Mouse (Mus musculus) WW6 (cell line): ENCODE data around the gene Ppp2r3c.
"Not testable (repeated sequence)": the region's sequence is repeated elsewhere in the genome, so short reads cannot be mapped to it uniquely, and the experiment has no call there.

Experiments
- DNase-seq: peaks from one replicate; pipeline ENCODE4 v3.0.0-alpha.2; 2013; ENCODE audit warnings: low read depth, low spot score

Gene Ppp2r3c

GRCm38 (mm10) chr12:55272243-55272642 is 30.6 kb downstream of the Ppp2r3c start:
- peak; percentile 45 for DNase-seq

DNA sequence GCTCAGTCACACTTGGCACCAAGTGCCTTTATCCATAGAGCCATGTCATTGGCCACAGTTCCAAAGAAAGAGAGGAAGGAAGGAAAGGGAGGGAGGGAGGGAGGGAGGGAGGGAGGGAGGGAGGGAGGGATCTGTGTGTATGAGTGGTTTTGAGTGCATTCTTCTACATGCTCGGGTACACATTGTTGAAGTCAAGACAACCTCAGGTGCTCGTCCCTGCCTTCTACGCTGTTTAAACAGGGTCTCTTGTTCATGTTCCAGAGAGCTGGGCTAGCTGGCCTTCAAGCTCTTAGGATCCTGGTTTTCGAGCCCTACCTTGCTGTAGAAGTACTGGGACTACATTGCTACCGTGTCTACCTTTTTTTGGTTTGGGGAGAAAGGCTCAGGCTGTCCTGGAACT is 39.4 kb downstream of the Ppp2r3c start:
- not testable (repeated sequence) for DNase-seq

DNA sequence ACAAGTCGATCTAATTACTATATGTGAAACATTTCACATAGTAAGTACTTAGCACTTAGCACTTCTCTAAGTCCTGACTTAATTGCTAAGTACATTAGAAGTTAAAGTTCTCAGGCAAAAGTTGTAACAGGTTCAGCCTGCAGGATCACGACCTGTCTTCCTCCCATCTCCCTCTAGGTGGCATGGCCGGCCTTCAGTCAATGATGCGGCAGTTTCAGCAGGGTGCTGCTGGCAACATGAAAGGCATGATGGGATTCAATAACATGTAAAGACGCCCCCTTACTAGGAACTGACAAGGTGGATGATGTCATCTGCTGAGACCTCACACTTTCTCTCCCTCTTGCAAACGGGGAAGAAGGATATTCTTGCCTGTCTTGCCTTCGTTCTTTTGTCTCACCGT is 40.8 kb downstream of the Ppp2r3c start:
- not testable (repeated sequence) for DNase-seq

- not testable (repeated sequence) for DNase-seq
Observed at GRCm38 (mm10) chr12:55242243-55242642, 60.6 kb downstream of the Ppp2r3c start.

- not testable (repeated sequence) for DNase-seq
Observed at GRCm38 (mm10) chr12:55230520-55230861, 72.3 kb downstream of the Ppp2r3c start.

DNA sequence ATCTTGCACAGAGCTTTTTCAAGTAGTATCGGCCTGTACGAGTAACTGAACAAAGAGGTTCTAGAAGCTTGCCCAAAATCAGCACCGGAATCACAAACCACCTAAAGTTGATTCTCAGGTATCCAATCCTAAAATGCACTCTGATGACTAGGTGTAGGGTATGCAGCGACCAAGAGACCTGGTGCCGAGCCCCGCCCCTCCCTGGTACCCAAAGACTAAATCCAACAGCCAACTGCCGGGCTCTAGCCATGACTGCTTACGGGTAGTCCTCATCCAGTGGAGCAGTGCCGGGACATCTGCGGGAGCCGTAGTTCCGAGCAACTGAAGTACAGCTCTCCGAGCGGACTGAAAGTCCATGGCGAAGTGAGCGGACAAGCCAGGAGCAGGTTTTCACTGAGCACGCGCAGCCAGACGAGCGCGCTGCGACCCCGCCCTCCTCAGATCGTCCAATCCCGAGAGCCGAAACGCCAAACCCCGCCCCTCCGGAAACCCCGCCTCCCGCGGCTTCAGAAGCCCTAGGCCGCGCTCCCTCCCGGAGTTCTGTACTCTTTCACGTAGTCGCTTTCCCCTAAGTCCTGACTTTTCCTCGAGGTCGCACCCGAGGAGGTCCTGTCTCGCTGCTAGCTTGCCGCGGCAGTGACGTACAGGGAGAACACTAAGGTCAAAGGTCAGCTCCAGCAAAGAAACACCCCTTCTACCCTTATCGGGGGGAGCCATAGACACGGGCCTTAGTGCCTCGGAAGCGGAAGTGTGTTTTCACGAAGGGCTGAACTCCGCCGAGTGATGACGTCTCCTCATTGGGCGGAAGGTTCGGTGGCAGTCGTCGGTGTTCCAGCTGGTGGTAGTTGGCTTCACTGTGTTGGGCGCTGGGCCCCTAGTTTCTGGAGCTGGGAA is 72.9 kb downstream of the Ppp2r3c start, which contains the start of gene Srp54c:
Gene Srp54c (plus strand): TSS at position 543 of the 894 bp plus-strand sequence.
- not testable (repeated sequence) for DNase-seq
